Mouse (Mus musculus): ENCODE data around the gene Prr3. TPM values are rescaled to one million over a fixed set of nuclear protein-coding genes. Genes with fewer than 3 reads are reported as not detected.
"Not testable (repeated sequence)": the region's sequence is repeated elsewhere in the genome, so short reads cannot be mapped to it uniquely, and the experiment has no call there.

The Prr3 gene
- total RNA-seq, 2 experiments from 2014 or later: 59.7 to 63.8 TPM

DNA sequence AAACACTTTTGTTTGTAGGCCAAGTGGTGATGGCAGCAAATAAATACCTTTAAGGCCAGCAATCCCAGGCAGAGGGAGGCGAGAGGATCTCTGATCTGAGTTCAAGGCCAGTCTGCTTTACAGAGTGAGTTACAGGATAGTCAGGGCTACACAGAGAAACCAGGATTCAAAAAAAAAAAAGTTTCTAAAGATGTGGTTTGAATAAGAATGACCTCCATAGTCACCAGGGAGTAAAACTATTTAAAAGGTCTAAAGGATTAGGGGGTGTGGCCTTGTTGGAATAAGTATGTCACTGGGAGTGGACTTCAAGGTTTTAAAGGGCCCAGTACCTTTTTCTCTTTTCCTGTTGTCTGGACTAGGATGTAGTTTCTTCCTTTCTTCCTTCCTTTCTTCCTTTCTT lies 40.1 kb downstream of the Prr3 start:
- DNase-seq (ENCODE audit: low spot score in 2 of 2): no peak

- no peak for DNase-seq (ENCODE audit: low spot score in 2 of 2)
Measured at GRCm38 (mm10) chr17:35939108-35939507, 40.9 kb downstream of the Prr3 start.

DNA sequence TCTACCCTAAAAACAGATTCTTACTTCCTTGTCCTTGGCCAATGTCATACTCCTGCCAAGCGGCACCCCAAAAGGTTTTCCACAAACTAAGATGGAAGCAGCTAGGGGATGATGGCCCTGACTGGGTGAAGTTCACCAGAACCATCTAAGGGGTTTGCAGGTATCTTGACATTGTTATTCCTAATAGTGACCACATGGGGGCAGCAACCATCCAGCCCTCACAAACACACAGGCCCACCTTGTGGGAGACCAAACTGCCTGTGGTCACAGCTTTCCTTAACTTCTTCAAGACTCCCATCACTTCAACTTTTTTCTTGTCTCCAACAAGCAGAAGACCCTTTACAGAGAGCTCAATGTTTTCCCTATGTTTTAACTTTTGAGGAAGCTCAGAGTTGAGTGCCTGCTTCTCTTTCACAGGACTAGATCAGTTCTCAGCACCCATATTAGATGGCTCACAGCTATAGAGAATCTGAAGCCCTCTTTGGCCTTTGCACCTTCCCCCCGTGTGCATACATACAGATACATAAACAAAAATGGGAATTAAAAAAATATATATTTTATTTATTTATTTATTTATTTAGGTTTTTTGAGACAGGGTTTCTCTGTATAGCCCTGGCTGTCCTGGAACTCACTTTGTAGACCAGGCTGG lies 42.2 kb downstream of the Prr3 start:
- DNase-seq (ENCODE audit: low spot score in 2 of 2): no peak

GRCm38 (mm10) chr17:35935763-35936162 lies 44.3 kb downstream of the Prr3 start:
- not testable (repeated sequence) for DNase-seq (ENCODE audit: low spot score in 2 of 2)

GRCm38 (mm10) chr17:35932608-35933007 lies 47.4 kb downstream of the Prr3 start:
- no peak for DNase-seq (ENCODE audit: low spot score in 2 of 2)

GRCm38 (mm10) chr17:35930627-35931026 lies 49.4 kb downstream of the Prr3 start:
- no peak for DNase-seq (ENCODE audit: low spot score in 2 of 2)

DNA sequence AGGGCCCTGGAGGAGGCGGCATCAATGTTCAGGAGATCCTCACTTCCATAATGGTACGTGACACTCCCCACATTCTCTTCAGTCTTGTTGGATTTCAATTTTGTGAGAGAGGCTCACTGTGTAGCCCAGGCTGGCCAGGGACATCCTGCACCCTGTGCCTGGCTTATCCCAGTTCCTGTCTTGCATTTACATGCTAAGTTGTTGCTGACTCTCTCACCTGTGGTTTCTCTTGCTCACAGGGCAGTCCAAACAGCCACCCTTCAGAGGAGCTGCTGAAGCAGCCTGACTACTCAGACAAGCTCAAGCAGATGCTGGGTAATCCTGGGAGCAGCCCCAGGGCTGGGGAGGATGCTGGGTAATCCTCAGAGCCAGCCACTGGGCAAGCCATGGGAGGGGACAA lies 50.5 kb downstream of the Prr3 start:
- no peak for DNase-seq (ENCODE audit: low spot score in 2 of 2)

GRCm38 (mm10) chr17:35927471-35927870 lies 52.6 kb downstream of the Prr3 start:
- no peak for DNase-seq (ENCODE audit: low spot score in 2 of 2)

DNA sequence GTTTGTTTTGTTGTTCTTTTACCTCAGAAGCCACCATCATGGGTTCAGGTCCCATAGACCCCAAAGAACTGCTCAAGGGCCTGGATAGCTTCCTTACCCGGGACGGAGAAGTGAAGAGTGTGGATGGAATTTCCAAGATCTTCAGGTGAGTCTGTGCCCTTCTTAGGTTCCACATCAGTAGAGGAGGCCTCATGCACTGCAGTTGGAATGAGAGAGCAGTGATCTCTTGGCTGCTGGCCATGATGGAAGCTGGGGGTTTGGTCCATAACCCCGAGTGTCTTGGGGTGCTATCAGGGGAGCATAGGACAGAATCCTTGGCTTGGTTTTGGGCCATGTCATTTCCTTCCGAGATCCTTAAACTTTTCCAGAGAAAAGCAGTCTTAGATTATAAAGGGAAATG lies 56.8 kb downstream of the Prr3 start:
- DNase-seq (ENCODE audit: low spot score in 2 of 2): no peak

DNA sequence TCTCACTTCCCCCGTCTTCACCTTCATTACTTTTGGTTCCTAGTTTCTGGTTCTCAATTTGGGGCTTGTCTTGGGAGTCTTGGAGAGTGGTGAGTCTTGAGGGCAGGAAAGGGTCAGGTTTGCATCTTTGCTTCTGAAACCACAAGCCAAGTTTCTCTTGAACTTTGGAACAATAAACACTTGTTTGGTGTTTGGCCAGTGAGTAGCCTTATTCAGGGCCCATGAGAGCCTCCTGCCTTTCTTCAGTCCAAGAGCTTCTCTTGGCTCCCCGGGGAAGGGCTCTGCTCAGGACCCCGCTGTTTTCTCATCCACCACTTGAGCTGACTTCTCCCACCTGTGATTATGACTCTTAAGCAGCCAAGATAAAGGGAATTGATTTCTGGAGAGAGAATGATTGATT lies 57.5 kb downstream of the Prr3 start:
- no peak for DNase-seq (ENCODE audit: low spot score in 2 of 2)

Small RNA genes lying within 50 kb of the gene (microRNA-seq; reads per million reads assigned to microRNA genes)
- 600 to 616 reads per million in 2 experiments for gene Mir877

Other genes starting within 250 kb of the Prr3 start
- 1 to 10 TPM; 3.8 to 4.2 TPM for gene Ier3, start 158.6 kb downstream of the Prr3 start, total RNA-seq (2021)
- 100 to 1,000 TPM; 139 to 147 TPM for gene Flot1, start 157.0 kb downstream of the Prr3 start, total RNA-seq (2021)
- gene Tubb5, start 141.9 kb downstream of the Prr3 start, total RNA-seq (2021): 100 to 1,000 TPM; 615 to 684 TPM
- 10 to 100 TPM; 13.6 to 15.0 TPM for gene Mdc1, start 138.7 kb downstream of the Prr3 start, total RNA-seq (2021)
- 1 to 10 TPM; 3.9 to 4.7 TPM for gene Nrm, start 118.9 kb downstream of the Prr3 start, total RNA-seq (2021)
- gene Ppp1r18, start 114.6 kb downstream of the Prr3 start, total RNA-seq (2021): 10 to 100 TPM; 13.4 to 14.0 TPM
- 10 to 100 TPM; 30.3 to 33.6 TPM for gene Dhx16, start 100.4 kb downstream of the Prr3 start, total RNA-seq (2021)
- gene 2310061I04Rik, start 82.8 kb downstream of the Prr3 start, total RNA-seq (2021): 10 to 100 TPM; 61.8 to 71.4 TPM
- 10 to 100 TPM; 82.6 to 87.1 TPM for gene Atat1, start 70.2 kb downstream of the Prr3 start, total RNA-seq (2021)
- gene Mrps18b, start 63.8 kb downstream of the Prr3 start, total RNA-seq (2021): 10 to 100 TPM; 41.2 to 42.7 TPM
- gene Ppp1r10, start 63.8 kb downstream of the Prr3 start, total RNA-seq (2021): 10 to 100 TPM; 68.3 to 74.5 TPM
- 10 to 100 TPM; 76.7 to 84.5 TPM for gene Abcf1, start 10.5 kb downstream of the Prr3 start, total RNA-seq (2021)
- gene Gnl1, start 385 bp downstream of the Prr3 start, total RNA-seq (2021): 100 to 1,000 TPM; 133 to 136 TPM
- 1 to 10 TPM; 1.0 to 1.1 TPM for gene H2-T24, start 40.3 kb upstream of the Prr3 start, total RNA-seq (2021)
- gene H2-T23, start 52.6 kb upstream of the Prr3 start, total RNA-seq (2021): 1 to 10 TPM; 3.0 to 3.6 TPM
- gene H2-T22, start 62.5 kb upstream of the Prr3 start, total RNA-seq (2021): 1 to 10 TPM; 9.1 to 9.2 TPM
- not detected for gene Gm6034, start 62.7 kb upstream of the Prr3 start, total RNA-seq (2021)
- under 1 TPM; 0.31 to 0.32 TPM for gene Gm11127, start 78.1 kb upstream of the Prr3 start, total RNA-seq (2021)
- not detected for gene Gm19684, start 141.4 kb upstream of the Prr3 start, total RNA-seq (2021)
- not detected for gene Gm7030, start 149.2 kb upstream of the Prr3 start, total RNA-seq (2021)
- not detected for gene Gm8909, start 188.3 kb upstream of the Prr3 start, total RNA-seq (2021)
- not detected for gene H2-T3, start 210.1 kb upstream of the Prr3 start, total RNA-seq (2021)